Mouse (Mus musculus) layer of hippocampus, adult 2 months (tissue): ENCODE results near the gene Tbc1d22b. TPM values are rescaled to one million over a fixed set of nuclear protein-coding genes. Genes with fewer than 3 reads are reported as not detected.
A peak's percentile ranks its signal among the peaks of the same experiment; 100 is the strongest.

ENCODE experiments used
- DNase-seq, 2 experiments: peaks; one replicate each; pipeline ENCODE4 v3.0.0; 2022; ENCODE audit warnings: low spot score in 2 of 2
- H3K27ac ChIP-seq: fragments of 200-600 bp; 2 replicates; pipeline ENCODE4 v1.8.1; 2022
- H3K4me3 ChIP-seq: fragments of 200-600 bp; 2 replicates; pipeline ENCODE4 v1.8.1; 2022; ENCODE audit warnings: mild to moderate bottlenecking
- CTCF ChIP-seq: fragments of 200-600 bp; conservative IDR thresholded peaks from 2 replicates; pipeline ENCODE4 v1.8.1; 2022; ENCODE audit warnings: antibody characterized with exemption, mild to moderate bottlenecking, moderate library complexity
- total RNA-seq, 2 experiments: library from RNA; stranded (reverse); gene quantifications; 2 replicates each; pipeline ENCODE4 v1.2.3; 2021

The Tbc1d22b gene
- total RNA-seq, 2 experiments from 2014 or later = 39.8 to 41.7 TPM

- H3K4me3 ChIP-seq = no peak overlapping the region
- no peak for DNase-seq
- no peak overlapping the region for H3K27ac ChIP-seq
- no peak for TF ChIP-seq CTCF
Measured at GRCm38 (mm10) chr17:29519731-29520130, 29.9 kb upstream of the Tbc1d22b start.

GRCm38 (mm10) chr17:29525613-29526012, 24.0 kb upstream of the Tbc1d22b start:
- H3K4me3 ChIP-seq = no peak overlapping the region
- no peak for DNase-seq
- no peak overlapping the region for H3K27ac ChIP-seq
- TF ChIP-seq CTCF = no peak

- DNase-seq = no peak
- Histone ChIP-seq H3K27ac (no peak overlapping the region), H3K4me3 (no peak overlapping the region)
- peak; percentile 62 for TF ChIP-seq CTCF
Measured at GRCm38 (mm10) chr17:29528568-29529187, 20.9 kb upstream of the Tbc1d22b start.

- Histone ChIP-seq H3K27ac (no peak overlapping the region), H3K4me3 (no peak overlapping the region)
- TF ChIP-seq CTCF = no peak
- DNase-seq = no peak
Measured at GRCm38 (mm10) chr17:29530508-29530907, 19.1 kb upstream of the Tbc1d22b start.

GRCm38 (mm10) chr17:29531278-29531677, 18.3 kb upstream of the Tbc1d22b start:
- TF ChIP-seq CTCF = peak; percentile 27

GRCm38 (mm10) chr17:29531757-29532384, 17.7 kb upstream of the Tbc1d22b start:
- H3K4me3 ChIP-seq = no peak overlapping the region
- TF ChIP-seq CTCF = no peak
- no peak for DNase-seq

More at GRCm38 (mm10) chr17:29531278-29531677, 18.3 kb upstream of the Tbc1d22b start:
- H3K4me3 ChIP-seq = no peak overlapping the region
- no peak for DNase-seq
- no peak overlapping the region for H3K27ac ChIP-seq

GRCm38 (mm10) chr17:29533866-29534265, 15.7 kb upstream of the Tbc1d22b start:
- TF ChIP-seq CTCF = no peak
- H3K27ac ChIP-seq = no peak overlapping the region
- DNase-seq = no peak
- H3K4me3 ChIP-seq = no peak overlapping the region

More at GRCm38 (mm10) chr17:29531757-29532384, 17.7 kb upstream of the Tbc1d22b start:
- H3K27ac ChIP-seq = no peak overlapping the region

- H3K27ac ChIP-seq = no peak overlapping the region
- no peak for DNase-seq
- H3K4me3 ChIP-seq = no peak overlapping the region
- TF ChIP-seq CTCF = no peak
Measured at GRCm38 (mm10) chr17:29540426-29540825, 9.2 kb upstream of the Tbc1d22b start.

- Histone ChIP-seq H3K4me3 (no peak overlapping the region), H3K27ac (no peak overlapping the region)
- no peak for DNase-seq
- TF ChIP-seq CTCF = no peak
Measured at GRCm38 (mm10) chr17:29541419-29541818, 8.2 kb upstream of the Tbc1d22b start.

GRCm38 (mm10) chr17:29542831-29543690, 6.5 kb upstream of the Tbc1d22b start:
- Histone ChIP-seq H3K27ac (peak overlapping the region; percentile 33; the same call in 1 of the 2 replicates), H3K4me3 (no peak overlapping the region)
- TF ChIP-seq CTCF = no peak
- peak in 1 of 2 experiments; percentile 27 for DNase-seq

- H3K4me3 ChIP-seq = no peak overlapping the region
- TF ChIP-seq CTCF = peak; percentile 28
- no peak overlapping the region for H3K27ac ChIP-seq
- DNase-seq = no peak
Measured at GRCm38 (mm10) chr17:29544064-29544463, 5.5 kb upstream of the Tbc1d22b start.

GRCm38 (mm10) chr17:29545241-29545640, 4.3 kb upstream of the Tbc1d22b start:
- TF ChIP-seq CTCF = no peak
- no peak overlapping the region for H3K4me3 ChIP-seq
- no peak overlapping the region for H3K27ac ChIP-seq
- DNase-seq = no peak

GRCm38 (mm10) chr17:29548494-29548893, 1.1 kb upstream of the Tbc1d22b start:
- TF ChIP-seq CTCF = no peak

GRCm38 (mm10) chr17:29548994-29549393, 591 bp upstream of the Tbc1d22b start:
- TF ChIP-seq CTCF = no peak
- no peak for DNase-seq
- Histone ChIP-seq H3K4me3 (peak overlapping the region; percentile 81; the same call in 1 of the 2 replicates), H3K27ac (no peak overlapping the region)

More at GRCm38 (mm10) chr17:29548494-29548893, 1.1 kb upstream of the Tbc1d22b start:
- DNase-seq = no peak
- no peak overlapping the region for H3K4me3 ChIP-seq
- no peak overlapping the region for H3K27ac ChIP-seq
